Mouse (Mus musculus) heart, embryonic 13.5 days (tissue): ENCODE data around the gene Olfr572. TPM values are rescaled to one million over a fixed set of nuclear protein-coding genes. Genes with fewer than 3 reads are reported as not detected.

Experiments
- ATAC-seq: fragments of 200-750 bp; cut with Nextera tagmentation; 2 replicates; pipeline ENCODE4 v1.8.0; 2017; ENCODE audit warnings: moderate TSS enrichment; ENCODE audit not compliant: insufficient number of reproducible peaks, low FRiP score, low TSS enrichment; ENCODE audit errors: extremely low read depth
- H3K27ac ChIP-seq: fragments of 300-500 bp; sonication (generic); replicated peaks from 2 replicates; pipeline ENCODE4 v1.5.1; 2015; ENCODE audit warnings: moderate library complexity, mild to moderate bottlenecking, inconsistent platforms
- H3K27me3 ChIP-seq: fragments of 300-500 bp; sonication (generic); replicated peaks from 2 replicates; pipeline ENCODE4 v1.6.1; 2015; ENCODE audit warnings: mild to moderate bottlenecking, inconsistent platforms
- H3K36me3 ChIP-seq: fragments of 300-500 bp; sonication (generic); 2 replicates; pipeline ENCODE4 v1.6.1; 2015; ENCODE audit warnings: mild to moderate bottlenecking, inconsistent platforms
- H3K4me1 ChIP-seq: fragments of 300-500 bp; sonication (generic); 2 replicates; pipeline ENCODE4 v1.6.1; 2015; ENCODE audit warnings: inconsistent platforms
- H3K4me2 ChIP-seq: fragments of 300-500 bp; sonication (generic); 2 replicates; pipeline ENCODE4 v1.6.1; 2015; ENCODE audit warnings: inconsistent platforms, mild to moderate bottlenecking, moderate library complexity
- H3K4me3 ChIP-seq: fragments of 300-500 bp; sonication (generic); 2 replicates; pipeline ENCODE4 v1.5.1; 2015; ENCODE audit warnings: moderate library complexity, mild to moderate bottlenecking, inconsistent platforms
- H3K9ac ChIP-seq: fragments of 300-500 bp; sonication (generic); 2 replicates; pipeline ENCODE4 v1.6.1; 2015; ENCODE audit warnings: inconsistent platforms, mild to moderate bottlenecking, moderate library complexity
- H3K9me3 ChIP-seq: fragments of 300-500 bp; sonication (generic); 2 replicates; pipeline ENCODE4 v1.6.1; 2016; ENCODE audit warnings: inconsistent platforms
- WGBS: fragments of 180-500 bp; shearing (Covaris S2); methylation state at CpG from one replicate; pipeline ENCODE4 v1.1.7; 2015; ENCODE audit warnings: mixed read lengths; 5-methylcytosine and 5-hydroxymethylcytosine counted together
- polyA plus RNA-seq: library from polyadenylated mRNA; unstranded; fragments of >200 nt; fragmentation: Nextera tagmentation; extraction: Ambion mirVana; gene quantifications from 2 replicates; pipeline ENCODE4 v1.2.1, GENCODE M21; 2015

The Olfr572 gene
- polyA plus RNA-seq = not detected in 2 replicates

- H3K4me3 ChIP-seq = no peak within 1 kb of the TSS
- WGBS = 45% methylated on average over 1 of the region's 1 CpGs
- no peaks in the 10 kb centered on the region for H3K36me3 ChIP-seq
- no peaks in the 10 kb centered on the region for H3K9me3 ChIP-seq
- no peak for ATAC-seq
- no peak within 1 kb of the TSS for H3K4me2 ChIP-seq
- H3K4me1 ChIP-seq = no peaks in the 10 kb centered on the region
- H3K27ac ChIP-seq = no peak within 1 kb of the TSS
- no peaks in the 10 kb centered on the region for H3K27me3 ChIP-seq
- no peak within 1 kb of the TSS for H3K9ac ChIP-seq
Observed at GRCm38 (mm10) chr7:102924109-102924508, at the start of gene Olfr572. Olfr572 (plus strand) TSS chr7:102924409.

GRCm38 (mm10) chr7:102876822-102877221, 47.4 kb upstream of the Olfr572 start, which contains the start of gene Olfr568:
Olfr568 (plus strand) TSS chr7:102877122.
- Histone ChIP-seq H3K36me3 (no peaks in the 10 kb centered on the region), H3K4me1 (no peaks in the 10 kb centered on the region), H3K27me3 (no peaks in the 10 kb centered on the region), H3K4me2 (no peak within 1 kb of the TSS), H3K9ac (no peak within 1 kb of the TSS), H3K27ac (no peak within 1 kb of the TSS), H3K9me3 (no peaks in the 10 kb centered on the region), H3K4me3 (no peak within 1 kb of the TSS)
- ATAC-seq = no peak

GRCm38 (mm10) chr7:102890782-102891181, 33.4 kb upstream of the Olfr572 start, which contains the start of gene Olfr569:
Olfr569 (minus strand) TSS chr7:102890882.
- Histone ChIP-seq H3K36me3 (no peaks in the 10 kb centered on the region), H3K9ac (no peak within 1 kb of the TSS), H3K4me2 (no peak within 1 kb of the TSS), H3K9me3 (no peaks in the 10 kb centered on the region), H3K4me1 (no peaks in the 10 kb centered on the region), H3K27ac (no peak within 1 kb of the TSS), H3K4me3 (no peak within 1 kb of the TSS), H3K27me3 (no peaks in the 10 kb centered on the region)
- 63% methylated on average over 3 of the region's 3 CpGs for WGBS
- ATAC-seq = no peak

- Histone ChIP-seq H3K36me3 (no peaks in the 10 kb centered on the region), H3K4me2 (no peak overlapping the region), H3K9me3 (no peaks in the 10 kb centered on the region), H3K4me3 (no peak overlapping the region), H3K27me3 (no peaks in the 10 kb centered on the region), H3K9ac (no peak overlapping the region), H3K4me1 (peaks cover 12% of the 10 kb centered on the region), H3K27ac (no peak overlapping the region)
- no peak for ATAC-seq
- WGBS = 20% methylated on average over 1 of the region's 1 CpGs
Observed at GRCm38 (mm10) chr7:102915261-102915660, 8.9 kb upstream of the Olfr572 start.

- Histone ChIP-seq H3K4me1 (peaks cover 12% of the 10 kb centered on the region), H3K27me3 (no peaks in the 10 kb centered on the region), H3K27ac (no peak overlapping the region), H3K4me3 (no peak overlapping the region), H3K9ac (no peak overlapping the region), H3K9me3 (no peaks in the 10 kb centered on the region), H3K4me2 (no peak overlapping the region; the same call in 1 of the 2 replicates), H3K36me3 (no peaks in the 10 kb centered on the region)
- ATAC-seq = peak; percentile 37; the same call in 1 of the 2 replicates
- WGBS = 35% methylated on average over 5 of the region's 5 CpGs
Observed at GRCm38 (mm10) chr7:102916405-102916804, 7.8 kb upstream of the Olfr572 start.

GRCm38 (mm10) chr7:102917032-102917875, 7.0 kb upstream of the Olfr572 start, which contains the start of gene Olfr571:
Olfr571 (minus strand) TSS chr7:102917536.
- WGBS = 65% methylated on average over 4 of the region's 4 CpGs

GRCm38 (mm10) chr7:102919632-102920031, 4.6 kb upstream of the Olfr572 start:
- no peak overlapping the region for H3K27ac ChIP-seq
- peaks cover 12% of the 10 kb centered on the region for H3K4me1 ChIP-seq
- H3K36me3 ChIP-seq = no peaks in the 10 kb centered on the region
- H3K9ac ChIP-seq = no peak overlapping the region
- H3K9me3 ChIP-seq = no peaks in the 10 kb centered on the region
- WGBS = 6% methylated on average over 1 of the region's 1 CpGs
- ATAC-seq = 0 out of 2 replicates have a peak, but pooled peaks have one; percentile 19
- H3K27me3 ChIP-seq = no peaks in the 10 kb centered on the region
- no peak overlapping the region for H3K4me3 ChIP-seq
- no peak overlapping the region for H3K4me2 ChIP-seq

More at GRCm38 (mm10) chr7:102917032-102917875, 7.0 kb upstream of the Olfr572 start, which contains the start of gene Olfr571:
- no peak within 1 kb of the TSS for H3K27ac ChIP-seq
- no peak within 1 kb of the TSS for H3K4me3 ChIP-seq
- peaks cover 12% of the 10 kb centered on the region for H3K4me1 ChIP-seq
- no peak within 1 kb of the TSS; the same call in 1 of the 2 replicates for H3K4me2 ChIP-seq
- no peaks in the 10 kb centered on the region for H3K9me3 ChIP-seq
- H3K9ac ChIP-seq = no peak within 1 kb of the TSS
- H3K36me3 ChIP-seq = no peaks in the 10 kb centered on the region
- no peak for ATAC-seq
- no peaks in the 10 kb centered on the region for H3K27me3 ChIP-seq

- no peaks in the 10 kb centered on the region for H3K4me1 ChIP-seq
- H3K36me3 ChIP-seq = no peaks in the 10 kb centered on the region
- no peak overlapping the region for H3K4me3 ChIP-seq
- no peak overlapping the region for H3K4me2 ChIP-seq
- H3K27ac ChIP-seq = no peak overlapping the region
- ATAC-seq = no peak
- H3K9ac ChIP-seq = no peak overlapping the region
- H3K27me3 ChIP-seq = no peaks in the 10 kb centered on the region
- 59% methylated on average over 3 of the region's 3 CpGs for WGBS
- H3K9me3 ChIP-seq = no peaks in the 10 kb centered on the region
Observed at GRCm38 (mm10) chr7:102927105-102927504, 2.9 kb downstream of the Olfr572 start.

- no peaks in the 10 kb centered on the region for H3K36me3 ChIP-seq
- no peak for ATAC-seq
- H3K4me1 ChIP-seq = no peaks in the 10 kb centered on the region
- H3K9me3 ChIP-seq = no peaks in the 10 kb centered on the region
- no peak within 1 kb of the TSS for H3K9ac ChIP-seq
- no peak within 1 kb of the TSS for H3K4me2 ChIP-seq
- H3K27ac ChIP-seq = no peak within 1 kb of the TSS
- no peaks in the 10 kb centered on the region for H3K27me3 ChIP-seq
- WGBS = 77% methylated on average over 2 of the region's 2 CpGs
- H3K4me3 ChIP-seq = no peak within 1 kb of the TSS
Observed at GRCm38 (mm10) chr7:102942475-102942874, 18.3 kb downstream of the Olfr572 start, which contains the start of gene Olfr573-ps1. Olfr573-ps1 (minus strand) TSS chr7:102942575.

- Histone ChIP-seq H3K4me2 (no peak overlapping the region), H3K4me1 (no peaks in the 10 kb centered on the region), H3K36me3 (no peaks in the 10 kb centered on the region), H3K27me3 (no peaks in the 10 kb centered on the region), H3K27ac (no peak overlapping the region), H3K9me3 (no peaks in the 10 kb centered on the region), H3K9ac (no peak overlapping the region), H3K4me3 (no peak overlapping the region)
- ATAC-seq = no peak
- 63% methylated on average over 1 of the region's 1 CpGs for WGBS
Observed at GRCm38 (mm10) chr7:102943417-102943816, 19.2 kb downstream of the Olfr572 start.

- Histone ChIP-seq H3K9ac (no peak within 1 kb of the TSS), H3K4me1 (no peaks in the 10 kb centered on the region), H3K36me3 (no peaks in the 10 kb centered on the region), H3K4me2 (no peak within 1 kb of the TSS), H3K27me3 (no peaks in the 10 kb centered on the region), H3K27ac (no peak within 1 kb of the TSS), H3K4me3 (no peak within 1 kb of the TSS), H3K9me3 (no peaks in the 10 kb centered on the region)
- WGBS = 93% methylated on average over 1 of the region's 1 CpGs
- no peak for ATAC-seq
Observed at GRCm38 (mm10) chr7:102948167-102948566, 24.0 kb downstream of the Olfr572 start, which contains the start of gene Olfr574. Olfr574 (plus strand) TSS chr7:102948467.
